Mouse (Mus musculus) layer of hippocampus, adult 9-10 months (tissue): ENCODE measurements around the gene Aldh1a3.

Experiments
- DNase-seq: peaks from one replicate; pipeline ENCODE4 v3.0.0; 2022; ENCODE audit warnings: low spot score

The Aldh1a3 gene

DNA sequence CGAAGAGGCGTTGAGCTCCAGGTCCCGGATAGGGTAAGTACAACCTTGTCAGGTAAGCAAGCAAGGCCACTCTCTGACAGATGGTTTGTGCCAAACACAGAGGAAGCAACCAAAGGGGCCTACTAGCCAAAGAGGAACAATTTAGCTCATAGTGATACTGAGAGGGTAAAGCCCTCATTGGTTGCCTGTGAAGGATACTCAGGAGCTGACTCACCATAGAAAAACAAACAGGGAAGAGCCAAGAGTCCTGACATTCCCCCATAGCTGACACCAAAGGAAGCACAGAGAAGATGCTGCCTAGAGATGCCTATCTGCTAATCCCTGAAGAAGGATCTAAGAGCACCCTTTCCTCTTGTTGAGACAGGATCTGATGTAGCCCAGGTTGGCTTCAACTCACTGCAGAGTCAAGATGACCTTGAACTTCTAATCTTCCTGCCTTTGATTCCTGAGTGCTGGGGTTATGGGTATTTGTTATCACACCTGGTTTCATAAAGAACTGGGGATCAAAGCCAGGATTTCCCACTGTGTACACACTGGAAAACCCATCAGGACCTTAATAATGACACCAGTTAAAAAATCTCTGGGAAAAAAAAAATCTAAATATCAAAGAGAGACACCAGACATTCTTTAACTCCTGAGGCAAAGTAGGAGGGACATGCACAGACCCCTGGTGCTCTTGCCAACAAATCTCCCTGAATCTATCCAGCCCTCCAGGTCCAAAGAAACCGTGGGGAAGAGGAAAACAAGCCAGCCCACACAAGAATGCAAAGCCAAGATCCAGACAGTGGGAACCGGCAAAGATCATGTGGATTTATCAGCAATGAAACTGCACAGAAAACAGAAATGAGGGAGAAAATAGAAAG lies 58.0 kb downstream of the Aldh1a3 start:
- no peak for DNase-seq

DNA sequence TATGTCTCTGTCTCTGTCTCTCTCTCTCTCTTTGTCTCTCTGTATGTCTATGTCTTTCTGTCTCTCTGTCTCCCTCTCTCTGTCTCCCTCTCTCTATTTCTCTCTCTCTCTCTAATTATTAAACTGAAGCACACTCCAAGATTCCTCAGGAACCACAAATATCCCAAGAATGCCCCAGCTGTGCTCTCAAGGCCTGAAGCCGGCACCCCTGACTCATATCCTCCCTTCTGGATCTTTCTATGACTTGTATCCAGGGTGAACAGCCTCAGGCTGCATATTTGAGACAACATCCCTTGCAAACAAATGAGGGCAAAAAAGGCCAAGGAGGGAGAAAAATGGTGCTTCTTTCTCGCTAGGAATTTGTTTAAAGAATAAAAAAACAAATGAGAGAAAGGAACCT lies 61.4 kb downstream of the Aldh1a3 start, which contains the start of gene Gm10974:
TSS of gene Gm10974 (plus strand) at position 2 of the 400 bp plus-strand sequence.
- DNase-seq = no peak

DNA sequence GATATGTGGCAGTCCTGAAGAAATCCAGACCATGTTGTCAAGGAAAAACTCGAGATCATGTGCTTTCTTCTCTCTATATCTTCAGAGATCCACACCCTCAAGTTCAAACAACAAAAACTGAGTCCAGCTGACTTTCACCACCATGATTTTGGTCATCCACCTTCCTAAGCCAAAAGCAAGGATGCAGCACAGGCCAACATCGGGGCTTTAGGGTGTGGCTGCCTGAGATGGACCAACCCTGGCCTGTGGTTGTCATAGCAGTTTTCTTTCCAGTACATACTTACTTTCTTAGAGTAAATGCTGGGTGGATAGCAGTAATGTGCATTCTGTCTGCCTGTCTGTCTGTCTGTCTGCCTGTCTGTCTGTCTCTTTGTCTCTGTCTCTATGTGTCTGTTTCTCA lies 61.9 kb downstream of the Aldh1a3 start:
- no peak for DNase-seq

DNA sequence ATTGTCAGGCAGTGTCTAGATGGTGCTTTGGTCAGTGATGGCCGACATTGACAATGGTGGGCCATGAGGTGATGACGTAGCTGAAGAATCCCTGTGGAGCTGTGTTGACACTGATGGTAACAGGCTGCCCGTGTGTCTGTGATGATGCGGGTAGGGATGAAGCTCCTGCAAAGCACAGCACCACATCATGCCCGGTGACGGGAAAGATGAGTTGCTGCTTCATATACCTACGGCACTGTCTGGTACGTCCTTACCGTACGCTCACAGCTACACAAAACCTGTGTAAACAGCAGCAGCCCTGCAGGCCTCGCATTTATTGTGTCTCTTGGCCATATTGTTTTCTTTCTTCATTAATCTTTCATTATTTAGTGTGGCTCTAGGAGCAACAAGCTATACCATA lies 62.8 kb downstream of the Aldh1a3 start:
- DNase-seq = no peak

DNA sequence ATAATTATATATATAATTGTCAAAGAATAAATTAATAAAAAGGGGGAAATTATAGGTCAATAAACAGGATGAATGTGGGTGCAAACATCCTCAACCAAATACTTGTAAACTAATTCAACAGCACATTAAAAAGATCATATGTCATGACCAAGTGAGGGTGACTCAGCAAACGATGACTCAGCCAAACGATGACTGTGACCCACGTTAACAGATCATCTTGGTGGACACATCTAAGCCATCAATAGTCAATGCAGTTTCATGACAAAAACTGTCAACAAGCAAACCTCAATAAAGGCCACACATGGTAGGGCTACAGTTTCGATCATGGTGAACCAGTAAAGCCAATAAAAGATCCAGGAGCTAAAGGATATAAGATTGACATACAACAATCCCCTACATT lies 68.3 kb downstream of the Aldh1a3 start:
- DNase-seq = no peak

DNA sequence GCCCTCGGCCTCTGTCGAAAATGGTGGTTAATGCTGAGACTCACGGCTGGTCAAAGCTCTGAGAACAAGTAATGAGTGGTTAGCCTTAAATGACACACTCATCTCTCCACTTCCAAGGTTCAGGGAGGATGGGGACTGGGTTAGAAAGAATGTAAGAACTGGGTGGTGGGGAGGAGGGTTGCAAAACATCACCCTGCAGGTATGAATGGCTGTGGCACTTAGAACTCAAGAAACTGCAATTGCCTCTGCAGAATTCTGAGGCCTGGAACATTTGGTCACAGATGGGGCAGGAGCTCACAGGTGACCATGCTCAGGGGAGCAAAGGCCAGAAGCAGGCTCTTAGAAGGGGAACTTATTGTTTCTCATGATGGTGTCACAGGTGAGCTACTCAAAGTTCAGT lies 68.9 kb downstream of the Aldh1a3 start:
- no peak for DNase-seq

DNA sequence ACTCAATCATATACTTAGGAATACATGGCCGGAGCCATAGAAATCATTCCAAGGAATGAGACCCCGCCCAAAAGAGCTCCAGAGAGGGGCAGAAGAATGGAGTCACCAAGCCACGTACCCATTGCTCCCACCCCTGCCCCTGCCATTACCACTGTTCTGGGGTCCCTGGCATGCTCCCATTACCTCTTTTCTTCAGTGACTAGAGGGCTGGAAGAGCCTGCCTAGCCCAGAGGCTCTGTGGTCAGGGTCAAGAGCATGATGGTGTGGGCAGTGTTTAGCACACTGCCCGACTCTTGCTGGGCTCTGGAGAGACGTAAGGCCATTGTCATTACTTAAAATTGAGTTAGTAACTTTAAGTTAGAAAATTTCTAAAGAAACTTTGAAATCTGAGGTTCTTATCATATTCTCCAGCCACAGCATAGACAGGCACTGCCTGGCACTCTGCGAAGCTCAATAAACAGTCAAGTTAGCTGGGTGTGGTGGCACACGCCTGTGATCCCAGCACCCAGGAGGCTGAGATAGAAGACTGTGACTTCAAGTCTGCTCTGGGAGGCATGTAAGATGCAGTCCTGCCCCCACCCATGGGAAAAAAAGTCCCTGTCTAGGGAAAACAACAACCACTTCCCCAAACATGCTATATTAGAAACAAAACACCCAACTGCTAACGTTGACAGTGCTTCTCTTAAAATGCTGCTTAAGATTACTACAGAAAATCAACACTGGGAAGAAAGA lies 71.4 kb downstream of the Aldh1a3 start:
- no peak for DNase-seq

DNA sequence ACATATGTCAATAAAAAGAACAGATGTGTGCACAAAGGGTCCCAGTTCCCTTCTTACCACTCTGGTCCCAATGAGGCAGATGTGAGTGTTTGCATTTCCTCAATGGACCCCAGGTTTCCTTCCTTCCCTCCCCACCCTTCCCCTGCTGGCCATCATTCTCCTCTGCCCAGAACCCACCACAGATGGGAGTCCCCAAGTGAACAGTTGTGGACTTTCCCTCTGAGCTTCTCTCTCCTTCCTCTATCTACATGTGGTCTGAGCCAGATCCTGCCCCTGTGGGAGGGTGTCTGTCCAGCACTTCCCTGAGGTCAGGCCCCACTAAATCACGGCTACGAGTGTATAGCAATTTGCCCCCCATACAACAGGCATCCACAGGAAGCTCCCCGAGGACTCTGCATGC lies 72.4 kb downstream of the Aldh1a3 start:
- no peak for DNase-seq

DNA sequence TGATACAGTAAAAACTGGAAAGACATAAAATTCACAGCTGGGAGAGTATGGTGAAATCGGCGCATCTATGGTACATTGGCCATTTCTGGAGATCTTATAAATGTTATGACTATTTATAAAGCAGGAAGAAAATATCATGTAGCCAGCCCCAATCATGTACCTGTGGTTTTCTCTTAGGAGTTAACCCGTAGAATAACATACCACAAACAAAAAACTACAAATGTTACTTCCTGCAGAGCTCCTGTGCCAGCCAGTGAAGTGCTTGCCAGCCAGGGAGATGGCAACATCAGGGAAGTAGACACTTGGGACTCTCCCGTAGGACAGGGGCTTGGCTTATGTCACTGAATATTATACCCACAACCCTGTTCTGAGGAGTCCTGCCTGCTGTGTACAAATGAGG lies 76.2 kb downstream of the Aldh1a3 start:
- no peak for DNase-seq

DNA sequence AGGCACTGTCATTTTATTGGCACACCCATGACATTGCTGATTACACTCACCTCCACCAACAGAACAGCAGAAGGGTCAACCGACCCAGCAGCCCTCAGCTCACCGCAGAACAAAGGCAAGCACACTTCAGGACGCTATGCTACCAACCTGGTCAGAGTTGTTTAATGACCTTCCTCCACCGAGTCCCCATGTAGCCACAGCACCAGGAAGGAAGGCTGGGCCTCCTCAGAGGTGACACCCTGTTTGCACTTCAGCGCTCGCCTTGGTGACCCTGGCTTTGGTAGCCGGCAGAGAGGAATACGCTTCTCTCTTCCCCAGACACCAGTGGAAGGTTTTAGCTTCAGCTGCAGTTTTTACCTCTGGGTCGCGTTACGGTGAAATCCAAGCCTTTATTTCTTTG lies 77.6 kb downstream of the Aldh1a3 start:
- DNase-seq = no peak

DNA sequence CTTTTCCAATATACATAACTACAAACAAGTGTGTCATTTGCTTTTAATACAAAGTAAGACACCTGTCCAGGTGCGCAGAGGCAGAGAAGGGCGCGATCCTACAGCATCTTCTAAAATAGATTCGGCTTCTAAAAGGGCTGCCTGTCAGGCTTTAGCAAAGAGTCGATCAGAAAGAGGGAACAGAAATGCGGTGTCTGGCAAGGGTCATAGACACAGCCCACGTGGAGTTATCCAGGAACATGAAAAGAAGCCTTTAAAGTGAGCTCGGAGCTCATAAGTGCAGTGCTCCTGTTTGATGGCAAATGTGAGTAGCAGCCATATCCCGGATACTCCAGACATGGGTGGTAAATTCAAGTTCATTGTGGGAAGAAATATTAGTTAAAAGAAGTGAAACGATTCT lies 78.7 kb downstream of the Aldh1a3 start:
- no peak for DNase-seq

DNA sequence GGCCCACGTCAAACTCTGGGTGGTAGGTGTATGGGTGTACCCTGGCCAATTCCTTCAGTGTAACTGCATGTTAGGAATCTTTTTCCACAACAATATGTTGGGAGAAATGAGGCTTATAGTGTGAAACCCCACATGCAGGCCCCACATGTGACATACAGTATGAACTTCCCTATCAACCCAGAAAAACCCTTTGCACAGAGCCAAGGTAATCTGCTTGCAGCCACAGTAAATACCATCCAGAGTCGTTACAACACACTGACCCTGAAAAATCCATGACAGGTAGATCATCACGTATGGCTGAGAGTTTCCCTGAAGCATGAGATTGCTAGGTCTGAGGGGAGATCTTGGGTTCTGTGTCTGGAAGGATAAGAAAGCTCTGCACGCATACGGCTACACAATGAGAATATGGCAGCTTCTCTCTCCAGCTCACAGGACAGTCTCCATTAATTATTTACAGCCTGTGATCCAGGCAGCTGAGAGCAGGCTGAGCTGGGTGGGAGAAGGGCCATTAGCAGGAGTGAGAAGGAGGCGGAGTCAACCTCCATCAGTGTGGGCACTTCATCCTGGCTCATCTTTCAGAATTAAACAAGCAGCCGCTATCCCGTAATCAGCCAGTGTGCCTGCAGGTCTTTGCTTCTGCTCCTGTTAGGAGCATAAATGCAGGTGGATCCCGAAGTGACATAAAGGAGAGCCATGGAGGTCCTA lies 80.2 kb downstream of the Aldh1a3 start:
- DNase-seq = no peak

DNA sequence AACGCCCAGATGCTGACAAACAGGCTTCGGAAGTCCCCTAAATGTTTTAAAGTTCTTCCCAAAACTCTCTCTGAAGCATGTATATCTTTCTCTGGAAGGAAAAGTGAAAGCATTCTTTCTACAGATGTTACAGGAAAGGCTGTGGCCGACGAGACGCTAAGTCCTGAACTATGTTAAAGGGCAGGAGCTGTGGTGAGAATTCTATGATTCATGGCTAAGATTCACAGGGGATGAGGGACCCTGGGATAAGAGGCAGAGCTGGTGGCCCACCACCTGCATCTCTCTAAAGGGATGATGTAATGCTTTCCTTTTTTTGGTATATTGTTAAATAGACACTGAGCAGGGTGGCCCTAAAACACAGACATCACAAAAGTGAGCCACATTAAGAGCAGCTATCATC lies 84.0 kb downstream of the Aldh1a3 start:
- no peak for DNase-seq

DNA sequence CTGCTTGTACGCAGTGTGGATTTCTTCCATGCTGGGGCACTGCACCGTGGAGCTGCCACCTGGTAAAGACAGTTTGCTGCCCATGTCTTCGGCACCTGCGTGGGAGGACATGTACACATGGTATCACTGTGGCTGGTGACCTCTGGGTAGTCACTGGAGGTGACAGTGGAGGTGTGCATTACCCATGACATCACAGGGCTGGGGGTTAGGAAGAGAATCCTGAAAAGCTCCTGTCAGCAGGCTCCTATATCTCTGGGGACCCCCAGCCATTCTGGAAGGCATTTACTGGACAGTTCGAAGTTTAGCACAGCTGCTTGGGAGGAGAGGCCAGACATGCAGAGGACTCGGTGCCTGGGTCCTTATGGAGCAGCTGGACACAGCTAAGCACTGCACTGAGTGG lies 84.5 kb downstream of the Aldh1a3 start:
- DNase-seq = no peak

DNA sequence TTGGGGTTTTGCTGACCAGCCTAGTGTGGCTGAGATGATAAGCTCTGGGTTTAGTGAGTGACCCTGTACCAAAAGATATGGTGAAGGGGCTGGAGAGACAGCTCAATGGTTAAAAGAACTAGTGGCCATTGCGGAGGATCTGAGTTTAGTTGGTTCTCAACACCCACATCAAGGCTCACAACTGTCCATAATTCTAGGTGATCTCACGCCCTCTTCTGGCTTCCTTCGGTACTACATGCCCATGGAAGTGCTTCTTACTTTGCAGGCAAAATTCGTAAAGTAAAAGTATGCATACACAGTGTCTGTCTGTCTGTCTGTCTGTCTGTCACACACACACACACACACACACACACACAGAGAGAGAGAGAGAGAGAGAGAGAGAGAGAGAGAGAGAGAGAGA lies 85.0 kb downstream of the Aldh1a3 start:
- DNase-seq = peak; percentile 15
